Mouse (Mus musculus): ENCODE results near the gene Gon7. TPM values are rescaled to one million over a fixed set of nuclear protein-coding genes. Genes with fewer than 3 reads are reported as not detected.

Gon7 gene
- polyA plus RNA-seq, 1 experiment: 11.2 TPM

GRCm38 (mm10) chr12:102714654-102715395 lies 42.8 kb downstream of the Gon7 start:
- no peak overlapping the region for H3K27ac ChIP-seq (ENCODE audit: insufficient read depth, low read depth, low read length)
- 88% methylated on average over 10 of the region's 10 CpGs for WGBS

GRCm38 (mm10) chr12:102714116-102714515 lies 43.5 kb downstream of the Gon7 start:
- no peaks in the 10 kb centered on the region for H3K27me3 ChIP-seq (ENCODE audit: control insufficient read depth, insufficient read depth, low read length)

More at GRCm38 (mm10) chr12:102714654-102715395, 42.8 kb downstream of the Gon7 start:
- Histone ChIP-seq H3K27me3 (ENCODE audit: control insufficient read depth, insufficient read depth, low read length) (no peaks in the 10 kb centered on the region), H3K4me3 (ENCODE audit: low read depth, low read length) (no peak overlapping the region), H3K4me1 (ENCODE audit: control insufficient read depth, insufficient read depth, insufficient read length, low read length) (peaks cover 3% of the 10 kb centered on the region), H3K36me3 (ENCODE audit: control insufficient read depth, insufficient read depth, low read length) (no peaks in the 10 kb centered on the region)
- no peak for TF ChIP-seq POLR2A (IDR thresholded peaks at IDR 0.05; ENCODE audit: low read depth, low read length)
- TF ChIP-seq CTCF (IDR thresholded peaks at IDR 0.05; ENCODE audit: extremely low read depth, insufficient read length, insufficient replicate concordance, low read depth, low read length): no peak

GRCm38 (mm10) chr12:102713153-102713865 lies 44.3 kb downstream of the Gon7 start:
- no peaks in the 10 kb centered on the region for H3K36me3 ChIP-seq (ENCODE audit: control insufficient read depth, insufficient read depth, low read length)
- H3K4me3 ChIP-seq (ENCODE audit: low read depth, low read length): no peak overlapping the region
- H3K4me1 ChIP-seq (ENCODE audit: control insufficient read depth, insufficient read depth, insufficient read length, low read length): peaks cover 3% of the 10 kb centered on the region
- 73% methylated on average over 20 of the region's 20 CpGs for WGBS
- H3K27me3 ChIP-seq (ENCODE audit: control insufficient read depth, insufficient read depth, low read length): no peaks in the 10 kb centered on the region
- peak overlapping the region; percentile 1; the same call in 1 of the 2 replicates for H3K27ac ChIP-seq (ENCODE audit: insufficient read depth, low read depth, low read length)
- no peak for TF ChIP-seq POLR2A (IDR thresholded peaks at IDR 0.05; ENCODE audit: low read depth, low read length)
- TF ChIP-seq CTCF (IDR thresholded peaks at IDR 0.05; ENCODE audit: extremely low read depth, insufficient read length, insufficient replicate concordance, low read depth, low read length): no peak

More at GRCm38 (mm10) chr12:102714116-102714515, 43.5 kb downstream of the Gon7 start:
- H3K4me1 ChIP-seq (ENCODE audit: control insufficient read depth, insufficient read depth, insufficient read length, low read length): peaks cover 3% of the 10 kb centered on the region
- no peak overlapping the region for H3K4me3 ChIP-seq (ENCODE audit: low read depth, low read length)
- 50% methylated on average over 2 of the region's 2 CpGs for whole genome bisulfite sequencing
- no peak for TF ChIP-seq CTCF (IDR thresholded peaks at IDR 0.05; ENCODE audit: extremely low read depth, insufficient read length, insufficient replicate concordance, low read depth, low read length)
- TF ChIP-seq POLR2A (IDR thresholded peaks at IDR 0.05; ENCODE audit: low read depth, low read length): no peak
- no peaks in the 10 kb centered on the region for H3K36me3 ChIP-seq (ENCODE audit: control insufficient read depth, insufficient read depth, low read length)
- H3K27ac ChIP-seq (ENCODE audit: insufficient read depth, low read depth, low read length): no peak overlapping the region

GRCm38 (mm10) chr12:102710851-102711375 lies 46.7 kb downstream of the Gon7 start:
- no peak overlapping the region for H3K27ac ChIP-seq (ENCODE audit: insufficient read depth, low read depth, low read length)

GRCm38 (mm10) chr12:102709896-102710295 lies 47.7 kb downstream of the Gon7 start:
- Histone ChIP-seq H3K36me3 (ENCODE audit: control insufficient read depth, insufficient read depth, low read length) (no peaks in the 10 kb centered on the region), H3K27ac (ENCODE audit: insufficient read depth, low read depth, low read length) (no peak overlapping the region), H3K27me3 (ENCODE audit: control insufficient read depth, insufficient read depth, low read length) (no peaks in the 10 kb centered on the region), H3K4me3 (ENCODE audit: low read depth, low read length) (no peak overlapping the region), H3K4me1 (ENCODE audit: control insufficient read depth, insufficient read depth, insufficient read length, low read length) (peaks cover 25% of the 10 kb centered on the region)
- TF ChIP-seq POLR2A (IDR thresholded peaks at IDR 0.05; ENCODE audit: low read depth, low read length) (no peak), CTCF (IDR thresholded peaks at IDR 0.05; ENCODE audit: extremely low read depth, insufficient read length, insufficient replicate concordance, low read depth, low read length) (no peak)
- WGBS: 74% methylated on average over 5 of the region's 5 CpGs

More at GRCm38 (mm10) chr12:102710851-102711375, 46.7 kb downstream of the Gon7 start:
- no peak for TF ChIP-seq CTCF (IDR thresholded peaks at IDR 0.05; ENCODE audit: extremely low read depth, insufficient read length, insufficient replicate concordance, low read depth, low read length)
- no peak for TF ChIP-seq POLR2A (IDR thresholded peaks at IDR 0.05; ENCODE audit: low read depth, low read length)
- no peak overlapping the region for H3K4me3 ChIP-seq (ENCODE audit: low read depth, low read length)
- H3K4me1 ChIP-seq (ENCODE audit: control insufficient read depth, insufficient read depth, insufficient read length, low read length): peaks cover 20% of the 10 kb centered on the region
- no peaks in the 10 kb centered on the region for H3K36me3 ChIP-seq (ENCODE audit: control insufficient read depth, insufficient read depth, low read length)
- 76% methylated on average over 4 of the region's 4 CpGs for WGBS
- H3K27me3 ChIP-seq (ENCODE audit: control insufficient read depth, insufficient read depth, low read length): no peaks in the 10 kb centered on the region

- H3K27me3 ChIP-seq (ENCODE audit: control insufficient read depth, insufficient read depth, low read length): no peaks in the 10 kb centered on the region
- H3K4me1 ChIP-seq (ENCODE audit: control insufficient read depth, insufficient read depth, insufficient read length, low read length): peaks cover 23% of the 10 kb centered on the region
- H3K4me3 ChIP-seq (ENCODE audit: low read depth, low read length): peak overlapping the region; percentile 4; the same call in 1 of the 2 replicates
- WGBS: 34% methylated on average over 11 of the region's 11 CpGs
- H3K27ac ChIP-seq (ENCODE audit: insufficient read depth, low read depth, low read length): peak overlapping the region; percentile 95
- H3K36me3 ChIP-seq (ENCODE audit: control insufficient read depth, insufficient read depth, low read length): no peaks in the 10 kb centered on the region
- no peak for TF ChIP-seq POLR2A (IDR thresholded peaks at IDR 0.05; ENCODE audit: low read depth, low read length)
- peak; percentile 49; the same call in 1 of the 2 replicates for TF ChIP-seq CTCF (IDR thresholded peaks at IDR 0.05; ENCODE audit: extremely low read depth, insufficient read length, insufficient replicate concordance, low read depth, low read length)
Observed at GRCm38 (mm10) chr12:102708220-102708619, 49.4 kb downstream of the Gon7 start.
